In genomic region chr14:116974708-116975107, GRCm38 (mm10) we compare ENCODE assay signal across 36 mouse cellular contexts. TPM values are rescaled to one million over a fixed set of nuclear protein-coding genes. Genes with fewer than 3 reads are reported as not detected.
"Had no signal": no experiment of that assay in that cellular context is flagged by ENCODE, and none has a peak within 500 bp of the region (broad histone marks: within the 10 kb centered on the region; RNA-seq: fewer than 3 reads in every experiment).

No protein-coding gene starts in this region.

- DNase-seq: heart, postnatal 10 days; heart, postnatal 14 days; heart, postnatal 36 days; heart, postnatal 4 days; kidney, adult 11 months; kidney, adult 18-20 months; kidney, adult 8-10 months; kidney, adult 9 months; kidney, postnatal 10 days; kidney, postnatal 14 days; kidney, postnatal 25 days; kidney, postnatal 36 days; kidney, postnatal 4 days; layer of hippocampus, adult 9-11 months; layer of hippocampus, postnatal 36 days had no signal

- ATAC-seq: hindbrain, embryonic 16.5 days; hindbrain, postnatal 0 days; inflammation-experienced regulatory T-cells, adult 6 months; intestine, embryonic 15.5 days; intestine, embryonic 16.5 days; intestine, postnatal 0 days had no signal

- H3K36me3 ChIP-seq: heart, embryonic 10.5 days; heart, embryonic 12.5 days; heart, embryonic 13.5 days; heart, embryonic 15.5 days; hindbrain, embryonic 10.5 days; hindbrain, embryonic 12.5 days; hindbrain, embryonic 13.5 days; hindbrain, embryonic 15.5 days; intestine, embryonic 15.5 days; kidney, embryonic 15.5 days had no signal

- H3K4me1 ChIP-seq: heart, embryonic 10.5 days; heart, embryonic 12.5 days; heart, embryonic 13.5 days; heart, embryonic 15.5 days; hindbrain, embryonic 10.5 days; hindbrain, embryonic 12.5 days; hindbrain, embryonic 13.5 days; hindbrain, embryonic 15.5 days; intestine, embryonic 15.5 days; kidney, embryonic 15.5 days had no signal

- H3K27me3 ChIP-seq: heart, embryonic 12.5 days; heart, embryonic 13.5 days; heart, embryonic 15.5 days; hindbrain, embryonic 12.5 days; hindbrain, embryonic 13.5 days; hindbrain, embryonic 15.5 days; intestine, embryonic 15.5 days; kidney, embryonic 15.5 days had no signal

- H3K9me3 ChIP-seq: heart, embryonic 10.5 days; heart, embryonic 12.5 days; heart, embryonic 13.5 days; heart, embryonic 15.5 days; hindbrain, embryonic 10.5 days; hindbrain, embryonic 12.5 days; hindbrain, embryonic 13.5 days; hindbrain, embryonic 15.5 days; intestine, embryonic 15.5 days; kidney, embryonic 15.5 days had no signal

- H3K4me3 ChIP-seq: heart, embryonic 10.5 days; heart, embryonic 12.5 days; heart, embryonic 13.5 days; heart, embryonic 15.5 days; hindbrain, embryonic 10.5 days; hindbrain, embryonic 12.5 days; hindbrain, embryonic 13.5 days; hindbrain, embryonic 15.5 days; intestine, embryonic 15.5 days; kidney, embryonic 15.5 days; layer of hippocampus, adult 2 months; left cerebral cortex, adult 2 months had no signal

- H3K9ac ChIP-seq: heart, embryonic 12.5 days; heart, embryonic 13.5 days; heart, embryonic 15.5 days; hindbrain, embryonic 12.5 days; hindbrain, embryonic 13.5 days; hindbrain, embryonic 14.5 days; hindbrain, embryonic 15.5 days; intestine, embryonic 15.5 days; kidney, embryonic 15.5 days had no signal

- H3K4me2 ChIP-seq: heart, embryonic 11.5 days; heart, embryonic 12.5 days; heart, embryonic 13.5 days; heart, embryonic 15.5 days; hindbrain, embryonic 12.5 days; hindbrain, embryonic 13.5 days; hindbrain, embryonic 14.5 days; hindbrain, embryonic 15.5 days; intestine, embryonic 15.5 days; kidney, embryonic 15.5 days had no signal

- H3K27ac ChIP-seq: heart, embryonic 10.5 days; heart, embryonic 13.5 days; heart, embryonic 15.5 days; hindbrain, embryonic 10.5 days; hindbrain, embryonic 12.5 days; hindbrain, embryonic 13.5 days; hindbrain, embryonic 14.5 days; hindbrain, embryonic 15.5 days; hindbrain, postnatal 0 days; intestine, embryonic 15.5 days; kidney, embryonic 15.5 days; kidney, postnatal 0 days; layer of hippocampus, adult 2 months; left cerebral cortex, adult 2 months had no signal

RNA-seq across cellular contexts. Expression of gene Gpc6, which starts 49.6 kb away (rescaled TPM):
- total RNA-seq: hematopoietic stem cell, adult 5-6 weeks had no signal
